9 mouse cellular contexts compared by ENCODE assay signal in the genomic region with DNA sequence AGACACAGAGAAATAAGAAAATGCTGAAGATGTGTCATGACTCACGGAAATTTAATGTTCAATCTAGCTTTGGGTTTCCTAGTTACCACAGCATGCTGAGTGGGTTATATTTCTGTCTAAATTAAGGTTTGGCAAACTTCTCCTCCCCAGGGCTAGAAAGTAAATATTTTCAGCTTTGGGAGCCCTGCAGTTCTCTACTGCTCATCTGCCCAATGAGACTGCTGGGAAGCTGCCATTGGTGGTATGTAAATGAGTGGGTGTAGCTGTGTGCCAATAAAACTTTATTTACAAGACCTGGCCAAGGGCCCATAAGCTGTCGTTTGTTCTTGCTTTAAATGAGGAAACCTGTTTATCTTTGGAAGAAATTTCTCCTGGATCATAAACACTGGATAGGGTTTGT.
DNase-seq lines count a peak whose midpoint lies in the region.
"Had no signal": no experiment of that assay in that cellular context is flagged by ENCODE, and none has a peak within 500 bp of the region (broad histone marks: within the 10 kb centered on the region; RNA-seq: fewer than 3 reads in every experiment).

No protein-coding gene starts in this region.

- DNase-seq in layer of hippocampus, adult 18-20 months (ENCODE audit: low spot score in 2 of 2) = peak; percentile 26 to 73
- DNase-seq in layer of hippocampus, postnatal 25 days (ENCODE audit: extremely low spot score in 1 of 2, low spot score in 1 of 2) = no peak
- DNase-seq in NIH3T3 (ENCODE audit: low read depth) = peak; percentile 88
- peak; percentile 48 to 51 for DNase-seq in layer of hippocampus, adult 8-10 months (ENCODE audit: low spot score in 2 of 2)
- DNase-seq in right cerebral cortex, postnatal 14 days = peak; percentile 54
- no peak for DNase-seq in spleen, postnatal 10 days (ENCODE audit: low spot score in 2 of 2)
- DNase-seq in retina, embryonic 14.5 days (ENCODE audit: low spot score) = no peak
- DNase-seq: cerebellum, adult 9-11 months; thymus, postnatal 36 days had no signal

Comparison
In these comparisons a context has a peak if more than half of its experiments do, and no peak if none do; other contexts are left out.
1. DNase-seq: peak in layer of hippocampus, adult 18-20 months (2 of 2), NIH3T3 (single experiment), layer of hippocampus, adult 8-10 months (2 of 2) and right cerebral cortex, postnatal 14 days (single experiment); none in layer of hippocampus, postnatal 25 days (0 of 2), spleen, postnatal 10 days (0 of 2) and retina, embryonic 14.5 days (single experiment).